Mouse (Mus musculus) lung, postnatal 0 days (tissue): ENCODE results near the gene Cela2a.

Experiments used
- CTCF ChIP-seq: IDR thresholded peaks from 2 replicates; pipeline ENCODE4 v1.5.1; 2016; ENCODE audit warnings: antibody characterized with exemption, mild to moderate bottlenecking
- EP300 ChIP-seq: IDR thresholded peaks from 2 replicates; pipeline ENCODE4 v1.6.1; 2016; ENCODE audit warnings: antibody characterized with exemption, mild to moderate bottlenecking, control low read depth

DNA sequence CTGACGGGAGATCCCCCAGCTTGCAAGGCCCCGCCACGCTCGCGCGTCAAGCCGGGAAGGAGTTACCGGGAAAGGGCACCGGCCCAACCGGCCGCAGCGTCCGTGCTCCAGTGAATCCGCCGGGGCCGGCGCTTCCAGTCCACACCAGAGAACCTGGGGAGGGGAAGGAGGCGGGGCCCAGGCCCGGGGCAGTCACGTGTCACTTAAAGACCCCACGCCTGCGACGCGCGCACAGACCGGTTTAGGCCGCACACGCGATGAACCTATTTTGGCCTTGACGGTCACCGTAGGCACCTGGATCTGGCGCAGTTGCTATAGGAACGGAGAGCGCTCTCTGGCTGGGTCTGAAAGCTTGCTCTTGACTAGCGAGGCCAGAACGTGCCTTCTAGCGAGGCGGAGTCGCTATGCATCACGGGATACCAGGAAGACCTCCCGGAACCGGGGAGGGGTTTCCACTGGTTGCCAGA is 35.4 kb downstream of the Cela2a start, which contains the start of gene Dnajc16:
- peak; percentile 73; the same call in 1 of the 2 replicates for TF ChIP-seq EP300
- TF ChIP-seq CTCF, result peak; percentile 5; the same call in 1 of the 2 replicates
